Mouse (Mus musculus): Measurements from ENCODE around the gene Pfdn6. TPM values are rescaled to one million over a fixed set of nuclear protein-coding genes. Genes with fewer than 3 reads are reported as not detected.
"Not testable (repeated sequence)": the region's sequence is repeated elsewhere in the genome, so short reads cannot be mapped to it uniquely, and the experiment has no call there.

Gene Pfdn6
- polyA plus RNA-seq, 1 experiment from 2014 or later, result 110 TPM

GRCm38 (mm10) chr17:33898193-33898592 lies 42.0 kb downstream of the Pfdn6 start:
- not testable (repeated sequence) for H3K27me3 ChIP-seq (ENCODE audit: control insufficient read depth, insufficient read depth, low read length); H3K36me3 ChIP-seq (ENCODE audit: control insufficient read depth, insufficient read depth, low read length); H3K4me1 ChIP-seq (ENCODE audit: control insufficient read depth in 2 of 2, insufficient read depth in 2 of 2, low read length in 2 of 2); H3K4me3 ChIP-seq (ENCODE audit: control insufficient read depth in 1 of 2, insufficient read depth in 1 of 2, low read depth in 1 of 2, low read length in 2 of 2); H3K27ac ChIP-seq (replicated peaks in 1 of 2; ENCODE audit: control insufficient read depth in 1 of 2, insufficient read depth in 1 of 2, low read depth in 2 of 2, low read length in 2 of 2); H3K4me2 ChIP-seq (ENCODE audit: low read length); H3K9me3 ChIP-seq (ENCODE audit: control insufficient read depth, low read length); H3K9ac ChIP-seq (ENCODE audit: low read length); ATAC-seq (ENCODE audit: insufficient number of reproducible peaks, insufficient read depth, low FRiP score, low read depth)
- 76% methylated on average over 4 of the region's 4 CpGs for WGBS

GRCm38 (mm10) chr17:33897114-33897794 lies 42.9 kb downstream of the Pfdn6 start:
- Histone ChIP-seq H3K4me2 (ENCODE audit: low read length) (no peak overlapping the region), H3K4me1 (ENCODE audit: control insufficient read depth in 2 of 2, insufficient read depth in 2 of 2, low read length in 2 of 2) (no peaks in the 10 kb centered on the region; a peak in 1 of 4 replicates), H3K27ac (replicated peaks in 1 of 2; ENCODE audit: control insufficient read depth in 1 of 2, insufficient read depth in 1 of 2, low read depth in 2 of 2, low read length in 2 of 2) (no peak overlapping the region), H3K36me3 (ENCODE audit: control insufficient read depth, insufficient read depth, low read length) (no peaks in the 10 kb centered on the region), H3K9me3 (ENCODE audit: control insufficient read depth, low read length) (no peaks in the 10 kb centered on the region), H3K4me3 (ENCODE audit: control insufficient read depth in 1 of 2, insufficient read depth in 1 of 2, low read depth in 1 of 2, low read length in 2 of 2) (no peak overlapping the region), H3K27me3 (ENCODE audit: control insufficient read depth, insufficient read depth, low read length) (no peaks in the 10 kb centered on the region), H3K9ac (ENCODE audit: low read length) (no peak overlapping the region)
- 42% methylated on average over 6 of the region's 6 CpGs for WGBS
- ATAC-seq (ENCODE audit: insufficient number of reproducible peaks, insufficient read depth, low FRiP score, low read depth), result no peak

GRCm38 (mm10) chr17:33893011-33893410 lies 47.1 kb downstream of the Pfdn6 start:
- ATAC-seq (ENCODE audit: insufficient number of reproducible peaks, insufficient read depth, low FRiP score, low read depth); H3K36me3 ChIP-seq (ENCODE audit: control insufficient read depth, insufficient read depth, low read length); H3K4me2 ChIP-seq (ENCODE audit: low read length); H3K27me3 ChIP-seq (ENCODE audit: control insufficient read depth, insufficient read depth, low read length); H3K4me1 ChIP-seq (ENCODE audit: control insufficient read depth in 2 of 2, insufficient read depth in 2 of 2, low read length in 2 of 2); H3K4me3 ChIP-seq (ENCODE audit: control insufficient read depth in 1 of 2, insufficient read depth in 1 of 2, low read depth in 1 of 2, low read length in 2 of 2); H3K9ac ChIP-seq (ENCODE audit: low read length); H3K9me3 ChIP-seq (ENCODE audit: control insufficient read depth, low read length); H3K27ac ChIP-seq (replicated peaks in 1 of 2; ENCODE audit: control insufficient read depth in 1 of 2, insufficient read depth in 1 of 2, low read depth in 2 of 2, low read length in 2 of 2): not testable (repeated sequence)
- 76% methylated on average over 4 of the region's 4 CpGs for WGBS

GRCm38 (mm10) chr17:33892429-33892828 lies 47.7 kb downstream of the Pfdn6 start:
- no peaks in the 10 kb centered on the region for H3K36me3 ChIP-seq (ENCODE audit: control insufficient read depth, insufficient read depth, low read length)
- ATAC-seq (ENCODE audit: insufficient number of reproducible peaks, insufficient read depth, low FRiP score, low read depth), result no peak
- H3K4me2 ChIP-seq (ENCODE audit: low read length), result no peak overlapping the region
- 31% methylated on average over 7 of the region's 7 CpGs for WGBS
- H3K4me3 ChIP-seq (ENCODE audit: control insufficient read depth in 1 of 2, insufficient read depth in 1 of 2, low read depth in 1 of 2, low read length in 2 of 2), result no peak overlapping the region
- no peaks in the 10 kb centered on the region for H3K27me3 ChIP-seq (ENCODE audit: control insufficient read depth, insufficient read depth, low read length)
- no peak overlapping the region for H3K9ac ChIP-seq (ENCODE audit: low read length)
- H3K27ac ChIP-seq (replicated peaks in 1 of 2; ENCODE audit: control insufficient read depth in 1 of 2, insufficient read depth in 1 of 2, low read depth in 2 of 2, low read length in 2 of 2), result no peak overlapping the region
- H3K4me1 ChIP-seq (ENCODE audit: control insufficient read depth in 2 of 2, insufficient read depth in 2 of 2, low read length in 2 of 2), result peaks cover 0 to 2% of the 10 kb centered on the region in 2 experiments; a peak in 3 of 4 replicates
- no peaks in the 10 kb centered on the region for H3K9me3 ChIP-seq (ENCODE audit: control insufficient read depth, low read length)

GRCm38 (mm10) chr17:33891892-33892291 lies 48.3 kb downstream of the Pfdn6 start:
- ATAC-seq (ENCODE audit: insufficient number of reproducible peaks, insufficient read depth, low FRiP score, low read depth), result not testable (repeated sequence)

GRCm38 (mm10) chr17:33891357-33891756 lies 48.8 kb downstream of the Pfdn6 start:
- H3K9ac ChIP-seq (ENCODE audit: low read length), result no peak overlapping the region
- peaks cover 0 to 2% of the 10 kb centered on the region in 2 experiments; a peak in 3 of 4 replicates for H3K4me1 ChIP-seq (ENCODE audit: control insufficient read depth in 2 of 2, insufficient read depth in 2 of 2, low read length in 2 of 2)
- WGBS, result 55% methylated on average over 2 of the region's 2 CpGs
- H3K36me3 ChIP-seq (ENCODE audit: control insufficient read depth, insufficient read depth, low read length), result peaks cover 7% of the 10 kb centered on the region
- ATAC-seq (ENCODE audit: insufficient number of reproducible peaks, insufficient read depth, low FRiP score, low read depth), result no peak
- H3K27ac ChIP-seq (replicated peaks in 1 of 2; ENCODE audit: control insufficient read depth in 1 of 2, insufficient read depth in 1 of 2, low read depth in 2 of 2, low read length in 2 of 2), result no peak overlapping the region
- H3K9me3 ChIP-seq (ENCODE audit: control insufficient read depth, low read length), result no peaks in the 10 kb centered on the region
- no peak overlapping the region for H3K4me2 ChIP-seq (ENCODE audit: low read length)
- no peak overlapping the region for H3K4me3 ChIP-seq (ENCODE audit: control insufficient read depth in 1 of 2, insufficient read depth in 1 of 2, low read depth in 1 of 2, low read length in 2 of 2)
- H3K27me3 ChIP-seq (ENCODE audit: control insufficient read depth, insufficient read depth, low read length), result no peaks in the 10 kb centered on the region

More at GRCm38 (mm10) chr17:33891892-33892291, 48.3 kb downstream of the Pfdn6 start:
- H3K27me3 ChIP-seq (ENCODE audit: control insufficient read depth, insufficient read depth, low read length); H3K36me3 ChIP-seq (ENCODE audit: control insufficient read depth, insufficient read depth, low read length); H3K4me2 ChIP-seq (ENCODE audit: low read length); H3K9ac ChIP-seq (ENCODE audit: low read length); H3K4me3 ChIP-seq (ENCODE audit: control insufficient read depth in 1 of 2, insufficient read depth in 1 of 2, low read depth in 1 of 2, low read length in 2 of 2); H3K27ac ChIP-seq (replicated peaks in 1 of 2; ENCODE audit: control insufficient read depth in 1 of 2, insufficient read depth in 1 of 2, low read depth in 2 of 2, low read length in 2 of 2); H3K4me1 ChIP-seq (ENCODE audit: control insufficient read depth in 2 of 2, insufficient read depth in 2 of 2, low read length in 2 of 2); H3K9me3 ChIP-seq (ENCODE audit: control insufficient read depth, low read length): not testable (repeated sequence)
- WGBS, result 67% methylated on average over 6 of the region's 6 CpGs

- Histone ChIP-seq H3K4me1 (ENCODE audit: control insufficient read depth in 2 of 2, insufficient read depth in 2 of 2, low read length in 2 of 2) (peaks cover 0 to 2% of the 10 kb centered on the region in 2 experiments; a peak in 3 of 4 replicates), H3K36me3 (ENCODE audit: control insufficient read depth, insufficient read depth, low read length) (peaks cover 15% of the 10 kb centered on the region), H3K4me3 (ENCODE audit: control insufficient read depth in 1 of 2, insufficient read depth in 1 of 2, low read depth in 1 of 2, low read length in 2 of 2) (peak within 1 kb of the TSS; percentile 64 to 66), H3K27ac (replicated peaks in 1 of 2; ENCODE audit: control insufficient read depth in 1 of 2, insufficient read depth in 1 of 2, low read depth in 2 of 2, low read length in 2 of 2) (peak within 1 kb of the TSS; percentile 51 to 59; a peak in 2 of 4 replicates), H3K4me2 (ENCODE audit: low read length) (peak within 1 kb of the TSS; percentile 69), H3K9me3 (ENCODE audit: control insufficient read depth, low read length) (no peaks in the 10 kb centered on the region), H3K27me3 (ENCODE audit: control insufficient read depth, insufficient read depth, low read length) (no peaks in the 10 kb centered on the region), H3K9ac (ENCODE audit: low read length) (peak within 1 kb of the TSS; percentile 79)
- WGBS, result under 1% methylated on average over 49 of the region's 49 CpGs
- peak; percentile 99 for ATAC-seq (ENCODE audit: insufficient number of reproducible peaks, insufficient read depth, low FRiP score, low read depth)
These were observed 49.5 kb downstream of the Pfdn6 start, which contains the start of gene Kifc1 for GRCm38 (mm10) chr17:33890533-33891059. Kifc1 (minus strand) TSS chr17:33890661.

Measured in heart, embryonic 14.5 days (tissue).